Mouse (Mus musculus) spleen, postnatal 14 days (tissue): ENCODE data around the gene 1700023F06Rik.

Experiments
- DNase-seq, 2 experiments: peaks; one replicate each; pipeline ENCODE4 v3.0.0; 2021 to 2022; ENCODE audit warnings: low spot score in 2 of 2

Gene 1700023F06Rik

GRCm38 (mm10) chr11:103164391-103164790 lies 44.0 kb downstream of the 1700023F06Rik start:
- DNase-seq = no peak

GRCm38 (mm10) chr11:103162132-103162531 lies 46.2 kb downstream of the 1700023F06Rik start:
- DNase-seq = no peak

- DNase-seq = no peak
Observed at GRCm38 (mm10) chr11:103161449-103161848, 46.9 kb downstream of the 1700023F06Rik start.

GRCm38 (mm10) chr11:103160738-103161137 lies 47.6 kb downstream of the 1700023F06Rik start:
- DNase-seq = no peak

- DNase-seq = peak; percentile 87 to 94
Observed at GRCm38 (mm10) chr11:103158621-103159478, 49.5 kb downstream of the 1700023F06Rik start.

GRCm38 (mm10) chr11:103149771-103150170 lies 58.6 kb downstream of the 1700023F06Rik start:
- no peak for DNase-seq
